10 mouse cellular contexts compared by ENCODE assay signal in genomic region chr1:151103522-151104037, GRCm38 (mm10).
DNase-seq lines count a peak whose midpoint lies in the region; ATAC-seq and TF ChIP-seq lines count a peak whose summit lies in the region.
"Had no signal": no experiment of that assay in that cellular context is flagged by ENCODE, and none has a peak within 500 bp of the region (broad histone marks: within the 10 kb centered on the region; RNA-seq: fewer than 3 reads in every experiment).

No protein-coding gene starts in this region.

- no peaks in the 10 kb centered on the region for H3K9me3 ChIP-seq in lung, postnatal 0 days (ENCODE audit: low read length)

- H3K4me3 ChIP-seq in lung, postnatal 0 days (ENCODE audit: low read depth, low read length): no peak overlapping the region

- no peak for TF ChIP-seq CTCF in lung, postnatal 0 days (IDR thresholded peaks at IDR 0.05)

- no peaks in the 10 kb centered on the region for H3K4me1 ChIP-seq in lung, postnatal 0 days (ENCODE audit: insufficient read depth, low read depth, low read length)

- H3K9ac ChIP-seq in lung, postnatal 0 days (replicated peaks; ENCODE audit: low read depth): no peak overlapping the region

- TF ChIP-seq EP300 in lung, postnatal 0 days (IDR thresholded peaks at IDR 0.05): no peak

- DNase-seq in heart, adult 11 months: peak; percentile 89
- no peak for DNase-seq in heart, postnatal 14 days
- DNase-seq in lung, postnatal 0 days (ENCODE audit: low spot score): peak; percentile 49
- DNase-seq in lung, postnatal 4 days: no peak
- DNase-seq in gastrocnemius, postnatal 4 days (ENCODE audit: low spot score in 2 of 2): no peak
- no peak for DNase-seq in kidney, adult 8-10 months
- DNase-seq: thymus, adult 2 months had no signal

- no peaks in the 10 kb centered on the region for H3K36me3 ChIP-seq in lung, postnatal 0 days (ENCODE audit: insufficient read depth, low read length)

- ATAC-seq in lung, postnatal 0 days: no peak
- peak; percentile 72 for ATAC-seq in granulocyte monocyte progenitor cell, adult 5-6 weeks (replicated peaks; ENCODE audit: poor library complexity, severe bottlenecking)
- ATAC-seq in megakaryocyte progenitor cell, adult 5-6 weeks (replicated peaks; ENCODE audit: poor library complexity): peak; percentile 32; the same call in 1 of the 2 replicates
- ATAC-seq: Patski had no signal

- WGBS in lung, postnatal 0 days: 52% methylated on average over 6 of the region's 6 CpGs

- H3K4me2 ChIP-seq in lung, postnatal 0 days (replicated peaks; ENCODE audit: low read depth, low read length): no peak overlapping the region

- no peaks in the 10 kb centered on the region for H3K27me3 ChIP-seq in lung, postnatal 0 days (replicated peaks; ENCODE audit: insufficient read depth, low read length)
- H3K27me3 ChIP-seq: Patski had no signal

- H3K27ac ChIP-seq in lung, postnatal 0 days (ENCODE audit: low read length): no peak overlapping the region

- intact Hi-C loops in heart, postnatal 14 days (cut with DNase I): loop anchor here (5.0 kb wide), 1 partner anchor 239 kb away; the partner anchor contains the start of gene Ivns1abp

Comparison
In these comparisons a context has a peak if more than half of its experiments do, and no peak if none do; other contexts are left out.
1. DNase-seq: peak in heart, adult 11 months (single experiment) and lung, postnatal 0 days (single experiment); none in heart, postnatal 14 days (0 of 2), lung, postnatal 4 days (0 of 2), gastrocnemius, postnatal 4 days (0 of 2) and kidney, adult 8-10 months (0 of 2).